Mouse (Mus musculus) stomach, embryonic 16.5 days (tissue): ENCODE measurements at regions not wholly inside any gene's neighbourhood (a gene's known extent, or its start where the extent isn't known, plus 50 kb on each side); places are given as distances from the start of the nearest gene placed in this dataset.

Source experiments
- ATAC-seq: fragments of 200-750 bp; cut with Nextera tagmentation; 2 replicates; pipeline ENCODE4 v1.8.0; 2017; ENCODE audit warnings: moderate number of reproducible peaks, moderate TSS enrichment; ENCODE audit not compliant: insufficient read depth, low FRiP score
- H3K27ac ChIP-seq: fragments of 300-500 bp; sonication (generic); 2 replicates; pipeline ENCODE4 v1.5.1; 2014; ENCODE audit warnings: low read length
- H3K27me3 ChIP-seq: fragments of 300-500 bp; sonication (generic); 2 replicates; pipeline ENCODE4 v1.6.1; 2014; ENCODE audit warnings: low read length, control low read depth, mixed read lengths; ENCODE audit not compliant: control insufficient read depth, insufficient read depth
- H3K36me3 ChIP-seq: fragments of 300-500 bp; sonication (generic); 2 replicates; pipeline ENCODE4 v1.6.1; 2014; ENCODE audit warnings: low read length; ENCODE audit not compliant: control insufficient read depth, insufficient read depth
- H3K4me1 ChIP-seq: fragments of 300-500 bp; sonication (generic); 2 replicates; pipeline ENCODE4 v1.6.1; 2014; ENCODE audit warnings: low read length, control low read depth, mixed read lengths; ENCODE audit not compliant: control insufficient read depth, insufficient read depth
- H3K4me2 ChIP-seq: fragments of 300-500 bp; sonication (generic); 2 replicates; pipeline ENCODE4 v1.6.1; 2014; ENCODE audit warnings: low read depth, low read length, mixed read lengths
- H3K4me3 ChIP-seq: fragments of 300-500 bp; sonication (generic); replicated peaks from 2 replicates; pipeline ENCODE4 v1.5.1; 2014; ENCODE audit warnings: mild to moderate bottlenecking, low read length
- H3K9ac ChIP-seq: fragments of 300-500 bp; sonication (generic); 2 replicates; pipeline ENCODE4 v1.6.1; 2014; ENCODE audit warnings: low read length
- H3K9me3 ChIP-seq: fragments of 300-500 bp; sonication (generic); replicated peaks from 2 replicates; pipeline ENCODE4 v1.6.1; 2016; ENCODE audit warnings: low read length, control low read depth; ENCODE audit not compliant: control insufficient read depth
- WGBS: fragments of 180-500 bp; shearing (Covaris S2); extraction: QIAGEN DNeasy Blood & Tissue Kit; methylation state at CpG from one replicate; pipeline ENCODE4 v1.1.7; 2014; 5-methylcytosine and 5-hydroxymethylcytosine counted together

GRCm38 (mm10) chr19:14968283-14968682 is 370.4 kb upstream of the Tle4 start:
- no peak overlapping the region for H3K4me3 ChIP-seq
- H3K4me1 ChIP-seq, result no peaks in the 10 kb centered on the region
- no peak for ATAC-seq
- no peaks in the 10 kb centered on the region for H3K36me3 ChIP-seq
- no peak overlapping the region for H3K9ac ChIP-seq
- H3K9me3 ChIP-seq, result no peaks in the 10 kb centered on the region
- no peak overlapping the region for H3K4me2 ChIP-seq
- no peaks in the 10 kb centered on the region for H3K27me3 ChIP-seq
- WGBS, result 46% methylated on average over 3 of the region's 3 CpGs
- H3K27ac ChIP-seq, result no peak overlapping the region

- Histone ChIP-seq H3K9me3 (no peaks in the 10 kb centered on the region), H3K9ac (no peak overlapping the region)
These were observed 359.9 kb upstream of the Tle4 start for GRCm38 (mm10) chr19:14957727-14958126.

GRCm38 (mm10) chr19:14957154-14957553 is 359.3 kb upstream of the Tle4 start:
- no peaks in the 10 kb centered on the region for H3K36me3 ChIP-seq
- H3K4me3 ChIP-seq, result no peak overlapping the region
- ATAC-seq, result no peak
- WGBS, result 64% methylated on average over 10 of the region's 10 CpGs
- no peak overlapping the region for H3K4me2 ChIP-seq
- H3K9me3 ChIP-seq, result no peaks in the 10 kb centered on the region
- H3K27ac ChIP-seq, result no peak overlapping the region
- no peak overlapping the region for H3K9ac ChIP-seq
- no peaks in the 10 kb centered on the region for H3K27me3 ChIP-seq
- no peaks in the 10 kb centered on the region for H3K4me1 ChIP-seq

More at GRCm38 (mm10) chr19:14957727-14958126, 359.9 kb upstream of the Tle4 start:
- no peak for ATAC-seq
- Histone ChIP-seq H3K36me3 (no peaks in the 10 kb centered on the region), H3K4me2 (no peak overlapping the region), H3K4me1 (no peaks in the 10 kb centered on the region), H3K27ac (no peak overlapping the region), H3K27me3 (no peaks in the 10 kb centered on the region), H3K4me3 (no peak overlapping the region)
- WGBS, result 92% methylated on average over 19 of the region's 19 CpGs

GRCm38 (mm10) chr19:14956392-14956791 is 358.5 kb upstream of the Tle4 start:
- Histone ChIP-seq H3K4me2 (no peak overlapping the region), H3K9me3 (no peaks in the 10 kb centered on the region), H3K4me1 (no peaks in the 10 kb centered on the region), H3K27me3 (no peaks in the 10 kb centered on the region), H3K4me3 (no peak overlapping the region), H3K9ac (no peak overlapping the region), H3K36me3 (no peaks in the 10 kb centered on the region), H3K27ac (no peak overlapping the region)
- no peak for ATAC-seq
- WGBS, result 35% methylated on average over 3 of the region's 3 CpGs

- Histone ChIP-seq H3K4me3 (no peak overlapping the region), H3K9ac (no peak overlapping the region), H3K36me3 (no peaks in the 10 kb centered on the region), H3K4me1 (no peaks in the 10 kb centered on the region), H3K27ac (no peak overlapping the region), H3K4me2 (no peak overlapping the region), H3K27me3 (no peaks in the 10 kb centered on the region), H3K9me3 (no peaks in the 10 kb centered on the region)
- WGBS, result 54% methylated on average over 3 of the region's 3 CpGs
- ATAC-seq, result no peak
These were observed 358.1 kb upstream of the Tle4 start for GRCm38 (mm10) chr19:14955969-14956368.

GRCm38 (mm10) chr19:14940207-14940952 is 342.5 kb upstream of the Tle4 start:
- Histone ChIP-seq H3K9me3 (no peaks in the 10 kb centered on the region), H3K4me2 (no peak overlapping the region), H3K9ac (no peak overlapping the region), H3K36me3 (no peaks in the 10 kb centered on the region), H3K27ac (no peak overlapping the region), H3K27me3 (no peaks in the 10 kb centered on the region), H3K4me3 (no peak overlapping the region), H3K4me1 (no peaks in the 10 kb centered on the region)
- ATAC-seq, result no peak
- 70% methylated on average over 9 of the region's 9 CpGs for WGBS

- H3K36me3 ChIP-seq, result no peaks in the 10 kb centered on the region
- no peak overlapping the region for H3K4me3 ChIP-seq
- no peaks in the 10 kb centered on the region for H3K27me3 ChIP-seq
- no peak overlapping the region for H3K27ac ChIP-seq
- H3K9ac ChIP-seq, result no peak overlapping the region
- no peaks in the 10 kb centered on the region for H3K9me3 ChIP-seq
- 60% methylated on average over 1 of the region's 1 CpGs for WGBS
- no peak for ATAC-seq
- H3K4me2 ChIP-seq, result no peak overlapping the region
- no peaks in the 10 kb centered on the region for H3K4me1 ChIP-seq
These were observed 324.4 kb upstream of the Tle4 start for GRCm38 (mm10) chr19:14922238-14922637.

- ATAC-seq, result no peak
- Histone ChIP-seq H3K4me3 (no peak overlapping the region), H3K9me3 (no peaks in the 10 kb centered on the region), H3K9ac (no peak overlapping the region), H3K27ac (no peak overlapping the region), H3K36me3 (no peaks in the 10 kb centered on the region), H3K27me3 (no peaks in the 10 kb centered on the region), H3K4me1 (no peaks in the 10 kb centered on the region), H3K4me2 (no peak overlapping the region)
- WGBS, result 86% methylated on average over 11 of the region's 11 CpGs
These were observed 313.4 kb upstream of the Tle4 start for GRCm38 (mm10) chr19:14911056-14911850.

- Histone ChIP-seq H3K27ac (no peak overlapping the region), H3K4me1 (peaks cover 13% of the 10 kb centered on the region), H3K4me2 (no peak overlapping the region), H3K9me3 (no peaks in the 10 kb centered on the region), H3K9ac (no peak overlapping the region), H3K27me3 (0 out of 2 replicates have a peak, but pooled peaks cover 3% of the 10 kb centered on the region), H3K36me3 (no peaks in the 10 kb centered on the region), H3K4me3 (no peak overlapping the region)
- WGBS, result 86% methylated on average over 2 of the region's 2 CpGs
- no peak for ATAC-seq
These were observed 297.0 kb upstream of the Tle4 start for GRCm38 (mm10) chr19:14894875-14895274.
